Mouse (Mus musculus): Measurements from ENCODE around the gene Jak1. TPM values are rescaled to one million over a fixed set of nuclear protein-coding genes. Genes with fewer than 3 reads are reported as not detected.
"Not testable (repeated sequence)": the region's sequence is repeated elsewhere in the genome, so short reads cannot be mapped to it uniquely, and the experiment has no call there.

Jak1 gene
- total RNA-seq, 2 experiments from 2014 or later: 82.6 to 84.7 TPM

GRCm38 (mm10) chr4:101282237-101282636 is 17.2 kb upstream of the Jak1 start:
- no peak for ATAC-seq (replicated peaks; ENCODE audit: low FRiP score, low TSS enrichment, poor library complexity, severe bottlenecking)

- no peak for ATAC-seq (replicated peaks; ENCODE audit: low FRiP score, low TSS enrichment, poor library complexity, severe bottlenecking)
Observed at GRCm38 (mm10) chr4:101280119-101280518, 15.0 kb upstream of the Jak1 start.

GRCm38 (mm10) chr4:101276456-101277070 is 11.5 kb upstream of the Jak1 start:
- ATAC-seq (replicated peaks; ENCODE audit: low FRiP score, low TSS enrichment, poor library complexity, severe bottlenecking): no peak

GRCm38 (mm10) chr4:101275881-101276280 is 10.8 kb upstream of the Jak1 start:
- ATAC-seq (replicated peaks; ENCODE audit: low FRiP score, low TSS enrichment, poor library complexity, severe bottlenecking): no peak

GRCm38 (mm10) chr4:101270734-101271133 is 5.7 kb upstream of the Jak1 start:
- no peak for ATAC-seq (replicated peaks; ENCODE audit: low FRiP score, low TSS enrichment, poor library complexity, severe bottlenecking)

GRCm38 (mm10) chr4:101268506-101268905 is 3.4 kb upstream of the Jak1 start:
- not testable (repeated sequence) for ATAC-seq (replicated peaks; ENCODE audit: low FRiP score, low TSS enrichment, poor library complexity, severe bottlenecking)

GRCm38 (mm10) chr4:101265523-101265922 is 441 bp upstream of the Jak1 start:
- no peak for ATAC-seq (replicated peaks; ENCODE audit: low FRiP score, low TSS enrichment, poor library complexity, severe bottlenecking)

- ATAC-seq (replicated peaks; ENCODE audit: low FRiP score, low TSS enrichment, poor library complexity, severe bottlenecking): peak; percentile 29
Observed at GRCm38 (mm10) chr4:101263968-101264740, 928 bp downstream of the Jak1 start.

GRCm38 (mm10) chr4:101261596-101261995 is 3.5 kb downstream of the Jak1 start:
- ATAC-seq (replicated peaks; ENCODE audit: low FRiP score, low TSS enrichment, poor library complexity, severe bottlenecking): no peak

- no peak for ATAC-seq (replicated peaks; ENCODE audit: low FRiP score, low TSS enrichment, poor library complexity, severe bottlenecking)
Observed at GRCm38 (mm10) chr4:101260744-101261291, 4.3 kb downstream of the Jak1 start.

- no peak for ATAC-seq (replicated peaks; ENCODE audit: low FRiP score, low TSS enrichment, poor library complexity, severe bottlenecking)
Observed at GRCm38 (mm10) chr4:101256526-101257210, 8.4 kb downstream of the Jak1 start.

- peak; percentile 34; the same call in 1 of the 2 replicates for ATAC-seq (replicated peaks; ENCODE audit: low FRiP score, low TSS enrichment, poor library complexity, severe bottlenecking)
Observed at GRCm38 (mm10) chr4:101254606-101255349, 10.3 kb downstream of the Jak1 start.

GRCm38 (mm10) chr4:101254015-101254414 is 11.1 kb downstream of the Jak1 start:
- ATAC-seq (replicated peaks; ENCODE audit: low FRiP score, low TSS enrichment, poor library complexity, severe bottlenecking): 0 out of 2 replicates have a peak, but pooled peaks have one; percentile 28

- ATAC-seq (replicated peaks; ENCODE audit: low FRiP score, low TSS enrichment, poor library complexity, severe bottlenecking): no peak
Observed at GRCm38 (mm10) chr4:101252781-101253622, 12.1 kb downstream of the Jak1 start.

- ATAC-seq (replicated peaks; ENCODE audit: low FRiP score, low TSS enrichment, poor library complexity, severe bottlenecking): no peak
Observed at GRCm38 (mm10) chr4:101252016-101252415, 13.1 kb downstream of the Jak1 start.

GRCm38 (mm10) chr4:101249977-101250743 is 14.9 kb downstream of the Jak1 start:
- no peak for ATAC-seq (replicated peaks; ENCODE audit: low FRiP score, low TSS enrichment, poor library complexity, severe bottlenecking)

GRCm38 (mm10) chr4:101247355-101247754 is 17.7 kb downstream of the Jak1 start:
- ATAC-seq (replicated peaks; ENCODE audit: low FRiP score, low TSS enrichment, poor library complexity, severe bottlenecking): peak; percentile 33; the same call in 1 of the 2 replicates

- peak; percentile 86 for ATAC-seq (replicated peaks; ENCODE audit: low FRiP score, low TSS enrichment, poor library complexity, severe bottlenecking)
Observed at GRCm38 (mm10) chr4:101246569-101246968, 18.5 kb downstream of the Jak1 start.
